Comparison of ENCODE assay signal across 9 mouse cellular contexts in the genomic region with DNA sequence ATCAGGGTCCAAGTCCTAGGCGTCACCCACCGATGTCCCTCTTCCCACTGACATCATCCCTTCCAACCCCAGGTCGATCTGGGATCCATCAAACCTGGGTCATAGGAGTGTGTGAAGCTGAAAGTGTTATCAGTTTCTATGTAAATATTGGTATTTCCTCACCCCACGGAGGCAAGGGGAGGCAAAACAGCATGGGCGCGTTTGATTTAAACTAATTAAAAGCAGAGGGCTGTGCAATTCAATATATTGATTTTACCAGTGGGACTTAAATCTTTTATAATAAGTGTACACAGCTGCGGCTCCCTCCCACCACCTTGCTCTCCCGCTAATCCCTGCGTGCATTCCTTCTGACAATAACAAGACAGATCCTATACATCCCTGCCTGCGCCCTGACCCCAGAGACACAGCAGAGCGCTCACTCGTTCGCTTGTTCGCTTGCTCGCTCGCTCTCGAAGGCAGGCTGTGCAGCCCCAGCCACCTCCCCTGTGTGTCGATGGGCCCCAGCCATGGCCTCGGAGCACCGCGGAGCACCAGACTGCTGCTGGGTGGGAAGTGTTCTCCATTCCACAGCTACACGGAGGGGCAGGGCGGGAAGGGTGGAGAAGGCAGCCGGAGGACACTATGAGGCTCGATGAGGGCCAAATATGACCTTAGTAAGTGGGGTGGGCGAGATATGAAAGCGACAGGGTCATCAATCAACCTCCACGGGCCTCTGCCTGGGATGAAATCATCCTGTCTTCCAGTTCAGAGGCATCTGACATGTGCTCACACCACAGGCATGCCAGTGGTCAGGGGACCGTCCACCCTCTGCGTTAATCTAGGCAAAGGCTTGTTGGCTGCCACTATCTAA. TPM values are rescaled to one million over a fixed set of nuclear protein-coding genes. Genes with fewer than 3 reads are reported as not detected.
DNase-seq lines count a peak whose midpoint lies in the region; ATAC-seq and TF ChIP-seq lines count a peak whose summit lies in the region.
"Had no signal": no experiment of that assay in that cellular context is flagged by ENCODE, and none has a peak within 500 bp of the region (broad histone marks: within the 10 kb centered on the region; RNA-seq: fewer than 3 reads in every experiment).

No protein-coding gene starts in this region.

- no peak for TF ChIP-seq CTCF in hindbrain, postnatal 0 days (IDR thresholded peaks at IDR 0.05; ENCODE audit: low read depth)
- no peak for TF ChIP-seq CTCF in midbrain, postnatal 0 days (IDR thresholded peaks at IDR 0.05)

- peak overlapping the region; percentile 90 for H3K27ac ChIP-seq in heart, embryonic 11.5 days (ENCODE audit: low read depth, low read length)
- H3K27ac ChIP-seq in hindbrain, postnatal 0 days = peak overlapping the region; percentile 72; the same call in 1 of the 2 replicates
- H3K27ac ChIP-seq in midbrain, postnatal 0 days (ENCODE audit: low read depth, low read length) = 0 out of 2 replicates have a peak overlapping the region, but pooled peaks have one; percentile 51
- H3K27ac ChIP-seq: liver, embryonic 14.5 days had no signal

- 3% methylated on average over 30 of the region's 30 CpGs for WGBS in heart, embryonic 11.5 days (ENCODE audit: insufficient replicate concordance)
- WGBS in hindbrain, postnatal 0 days = 10% methylated on average over 30 of the region's 30 CpGs
- 12% methylated on average over 30 of the region's 30 CpGs for WGBS in midbrain, postnatal 0 days

- H3K9ac ChIP-seq in heart, embryonic 11.5 days (ENCODE audit: low read depth, low read length) = peak overlapping the region; percentile 76
- H3K9ac ChIP-seq in hindbrain, postnatal 0 days (replicated peaks; ENCODE audit: low read length) = peak overlapping the region; percentile 13; the same call in 1 of the 2 replicates
- no peak overlapping the region for H3K9ac ChIP-seq in midbrain, postnatal 0 days (replicated peaks; ENCODE audit: low read length, poor library complexity, severe bottlenecking)
- H3K9ac ChIP-seq: liver, embryonic 14.5 days had no signal

- peaks cover 51% of the 10 kb centered on the region for H3K4me1 ChIP-seq in heart, embryonic 11.5 days (ENCODE audit: control insufficient read depth, insufficient read depth, low read length)
- H3K4me1 ChIP-seq in hindbrain, postnatal 0 days (ENCODE audit: insufficient read depth, low read length) = no peaks in the 10 kb centered on the region
- H3K4me1 ChIP-seq in midbrain, postnatal 0 days (ENCODE audit: insufficient read depth, low read length) = peaks cover 12% of the 10 kb centered on the region

- no peaks in the 10 kb centered on the region for H3K9me3 ChIP-seq in heart, embryonic 11.5 days (replicated peaks; ENCODE audit: control insufficient read depth, low read length)
- no peaks in the 10 kb centered on the region for H3K9me3 ChIP-seq in hindbrain, postnatal 0 days (ENCODE audit: low read length)
- H3K9me3 ChIP-seq in midbrain, postnatal 0 days (ENCODE audit: low read length) = no peaks in the 10 kb centered on the region

- DNase-seq in heart, adult 11 months = no peak
- DNase-seq in embryo, embryonic 11 days = peak; percentile 79
- no peak for DNase-seq in hindbrain, postnatal 0 days (ENCODE audit: low spot score)
- no peak for DNase-seq in midbrain, postnatal 0 days (ENCODE audit: low spot score)
- no peak for DNase-seq in spleen, postnatal 4 days (ENCODE audit: low spot score in 2 of 2)
- no peak for DNase-seq in lung, adult 18-20 months
- no peak for DNase-seq in ovary, adult 18-20 months (ENCODE audit: low spot score)

- peak overlapping the region; percentile 90 for H3K4me2 ChIP-seq in heart, embryonic 11.5 days
- H3K4me2 ChIP-seq in hindbrain, postnatal 0 days (ENCODE audit: low read depth, low read length) = peak overlapping the region; percentile 51
- peak overlapping the region; percentile 41 for H3K4me2 ChIP-seq in midbrain, postnatal 0 days (ENCODE audit: low read depth, low read length, poor library complexity, severe bottlenecking)

- H3K27me3 ChIP-seq in heart, embryonic 11.5 days (ENCODE audit: control insufficient read depth, insufficient read depth, low read length) = peaks cover 41% of the 10 kb centered on the region
- peaks cover 34% of the 10 kb centered on the region for H3K27me3 ChIP-seq in hindbrain, postnatal 0 days (ENCODE audit: insufficient read depth, low read length)
- H3K27me3 ChIP-seq in midbrain, postnatal 0 days (ENCODE audit: insufficient read depth, low read length) = peaks cover 31% of the 10 kb centered on the region

- no peaks in the 10 kb centered on the region for H3K36me3 ChIP-seq in heart, embryonic 11.5 days (ENCODE audit: control insufficient read depth, insufficient read depth, low read length)
- no peaks in the 10 kb centered on the region for H3K36me3 ChIP-seq in hindbrain, postnatal 0 days (ENCODE audit: insufficient read depth, low read length)
- no peaks in the 10 kb centered on the region for H3K36me3 ChIP-seq in midbrain, postnatal 0 days (ENCODE audit: insufficient read depth, low read length)

- H3K4me3 ChIP-seq in heart, embryonic 11.5 days (ENCODE audit: low read depth, low read length) = peak overlapping the region; percentile 39
- H3K4me3 ChIP-seq in hindbrain, postnatal 0 days (ENCODE audit: low read length) = no peak overlapping the region
- peak overlapping the region; percentile 2; the same call in 1 of the 2 replicates for H3K4me3 ChIP-seq in midbrain, postnatal 0 days (ENCODE audit: low read depth, low read length)

- ATAC-seq in heart, embryonic 11.5 days (replicated peaks; ENCODE audit: insufficient number of reproducible peaks, low FRiP score, low TSS enrichment) = no peak
- ATAC-seq in hindbrain, postnatal 0 days = no peak
- ATAC-seq in midbrain, postnatal 0 days (ENCODE audit: low FRiP score) = no peak

RNA-seq across cellular contexts. Expression of gene Bmp7, which starts 5.0 kb away (rescaled TPM):
- 66.2 and 81.8 TPM in 2 replicates for polyA plus RNA-seq in heart, embryonic 11.5 days (2014; fragmentation: Nextera tagmentation; extraction: Ambion mirVana)
- total RNA-seq in hindbrain, postnatal 0 days (2014; rRNA removed) = 24.1 and 25.1 TPM in 2 replicates
- polyA plus RNA-seq in hindbrain, postnatal 0 days (2015; fragmentation: Nextera tagmentation; extraction: Ambion mirVana) = 12.8 and 15.6 TPM in 2 replicates
- total RNA-seq in midbrain, postnatal 0 days (2014; rRNA removed) = 34.0 and 35.9 TPM in 2 replicates
- polyA plus RNA-seq in midbrain, postnatal 0 days (2015; fragmentation: Nextera tagmentation; extraction: Ambion mirVana) = 14.8 and 15.3 TPM in 2 replicates

RNA-seq across cellular contexts. Expression of gene Spo11, which starts 42.4 kb away (rescaled TPM):
- polyA plus RNA-seq in heart, embryonic 11.5 days (2014; fragmentation: Nextera tagmentation; extraction: Ambion mirVana) = 0.17 and 0.19 TPM in 2 replicates
- 0.07 and 1.0 TPM in 2 replicates for total RNA-seq in hindbrain, postnatal 0 days (2014; rRNA removed)
- polyA plus RNA-seq in hindbrain, postnatal 0 days (2015; fragmentation: Nextera tagmentation; extraction: Ambion mirVana) = 0.86 and 0.96 TPM in 2 replicates
- 1.7 and 2.8 TPM in 2 replicates for total RNA-seq in midbrain, postnatal 0 days (2014; rRNA removed)
- 1.1 and 1.6 TPM in 2 replicates for polyA plus RNA-seq in midbrain, postnatal 0 days (2015; fragmentation: Nextera tagmentation; extraction: Ambion mirVana)
